Mouse (Mus musculus) liver, adult 2 months (tissue): ENCODE results near the gene Cops6. TPM values are rescaled to one million over a fixed set of nuclear protein-coding genes. Genes with fewer than 3 reads are reported as not detected.

ENCODE experiments used
- DNase-seq: peaks from one replicate; pipeline ENCODE4 v3.0.0-alpha.2; 2011; ENCODE audit warnings: low read depth, low spot score; ENCODE audit errors: extremely low read depth
- H3K27ac ChIP-seq: fragments of 200-500 bp; replicated peaks from 2 replicates; pipeline ENCODE4 v1.5.1; 2012; ENCODE audit warnings: low read depth, mild to moderate bottlenecking, control low read depth, inconsistent platforms, low read length; ENCODE audit not compliant: insufficient read depth
- H3K27me3 ChIP-seq: fragments of 200-500 bp; 2 replicates; pipeline ENCODE4 v1.6.1; 2012; ENCODE audit warnings: mild to moderate bottlenecking, moderate library complexity, low read length, inconsistent platforms; ENCODE audit not compliant: control insufficient read depth, insufficient read depth
- H3K36me3 ChIP-seq: fragments of 200-500 bp; 2 replicates; pipeline ENCODE4 v1.6.1; 2012; ENCODE audit warnings: low read length, inconsistent platforms; ENCODE audit not compliant: control insufficient read depth, insufficient read depth
- H3K4me1 ChIP-seq: fragments of 200-500 bp; 2 replicates; pipeline ENCODE4 v1.6.1; 2011; ENCODE audit warnings: low read length; ENCODE audit not compliant: control insufficient read depth, insufficient read depth
- H3K4me3 ChIP-seq: fragments of 200-500 bp; 2 replicates; pipeline ENCODE4 v1.5.1; 2011; ENCODE audit warnings: low read depth, mild to moderate bottlenecking, control low read depth, low read length, moderate library complexity; ENCODE audit not compliant: insufficient read depth
- H3K79me2 ChIP-seq: fragments of 200-500 bp; 2 replicates; pipeline ENCODE4 v1.6.1; 2012; ENCODE audit warnings: inconsistent platforms, mild to moderate bottlenecking, low read length, moderate library complexity; ENCODE audit not compliant: control insufficient read depth, insufficient read depth
- H3K9ac ChIP-seq: fragments of 200-500 bp; 2 replicates; pipeline ENCODE4 v1.6.1; 2012; ENCODE audit warnings: low read depth, mild to moderate bottlenecking, control low read depth, inconsistent platforms, low read length
- CTCF ChIP-seq: fragments of 200-500 bp; IDR thresholded peaks from 2 replicates; pipeline ENCODE4 v1.5.1; 2011; ENCODE audit warnings: low read depth, low read length, control low read depth
- POLR2A ChIP-seq: fragments of 200-500 bp; IDR thresholded peaks from 2 replicates; pipeline ENCODE4 v1.6.1; 2011; ENCODE audit warnings: low read length, control low read depth; ENCODE audit not compliant: insufficient read depth; ENCODE audit errors: extremely low read depth
- WGBS: fragments of 180-500 bp; shearing (Covaris S2); methylation state at CpG from one replicate; pipeline ENCODE4 v1.1.7; 2018; 5-methylcytosine and 5-hydroxymethylcytosine counted together
- polyA plus RNA-seq: library from polyadenylated mRNA; depleted of rRNA; stranded (reverse); fragments of >200 nt; gene quantifications from 2 replicates; pipeline ENCODE4 v1.2.3, GENCODE M21; 2012
- total RNA-seq: library from RNA; depleted of rRNA; stranded (reverse); fragments of >200 nt; gene quantifications from 2 replicates; pipeline ENCODE4 v1.2.3, GENCODE M21; 2014

The Cops6 gene
- total and polyA plus RNA-seq, 2 experiments, result 61.9 to 109 TPM

DNA sequence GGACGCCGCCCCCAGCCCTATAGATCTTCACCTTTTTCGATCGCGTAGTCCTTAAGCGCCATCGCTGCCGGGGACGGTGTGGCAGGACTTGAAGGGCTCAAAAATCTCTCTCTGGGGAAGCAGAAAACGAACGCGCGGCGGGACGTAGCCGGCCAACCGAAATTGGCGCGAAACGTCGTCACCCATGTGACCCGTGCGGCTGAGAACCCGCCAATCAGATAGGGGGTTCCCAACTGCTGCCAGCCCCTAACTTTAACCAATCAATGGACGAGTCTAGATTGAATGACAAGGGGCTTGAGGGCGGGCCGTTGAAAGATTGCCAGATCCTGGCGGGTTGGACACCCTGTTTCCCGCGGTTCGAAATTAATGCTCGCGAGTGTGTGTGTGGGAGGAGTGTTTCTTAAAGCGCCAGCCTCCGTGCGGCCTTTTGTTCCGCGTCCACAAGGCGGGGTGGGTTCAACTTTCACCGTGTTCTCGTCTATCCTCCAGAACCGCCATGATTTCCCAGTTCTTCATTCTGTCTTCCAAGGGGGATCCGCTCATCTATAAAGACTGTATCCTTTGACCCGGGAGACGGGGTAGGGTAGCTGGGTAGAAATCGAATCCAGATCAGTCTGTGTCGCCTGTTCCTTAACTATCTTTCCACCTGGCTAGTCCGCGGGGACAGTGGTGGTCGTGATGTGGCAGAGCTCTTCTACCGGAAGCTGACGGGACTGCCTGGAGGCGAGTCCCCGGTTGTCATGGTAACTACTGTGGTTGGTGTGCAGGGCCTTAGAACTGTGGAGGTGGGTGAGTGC lies 11.0 kb downstream of the Cops6 start, which contains the start of the genes Ap4m1 and Mcm7:
Ap4m1 (plus strand) TSS at position 308 of the 797 bp plus-strand sequence.
Mcm7 (minus strand) TSS at position 728 of the 797 bp plus-strand sequence.
- peaks cover 2% of the 10 kb centered on the region; the same call in 1 of the 2 replicates for H3K4me1 ChIP-seq
- no peaks in the 10 kb centered on the region for H3K27me3 ChIP-seq
- no peaks in the 10 kb centered on the region; the same call in 1 of the 2 replicates for H3K79me2 ChIP-seq
- DNase-seq, result peak; percentile 94
- TF ChIP-seq POLR2A (0 out of 2 replicates have a peak, but pooled peaks have one; percentile 15), CTCF (0 out of 2 replicates have a peak, but pooled peaks have one; percentile 3)
- H3K27ac ChIP-seq, result peak within 1 kb of the TSS; percentile 62
- peak within 1 kb of the TSS; percentile 60 for H3K9ac ChIP-seq
- WGBS, result under 1% methylated on average over 54 of the region's 54 CpGs
- H3K4me3 ChIP-seq, result peak within 1 kb of the TSS; percentile 61
- peaks cover under 1% of the 10 kb centered on the region; the same call in 1 of the 2 replicates for H3K36me3 ChIP-seq

- Histone ChIP-seq H3K27ac (no peak overlapping the region), H3K4me3 (no peak overlapping the region), H3K79me2 (no peaks in the 10 kb centered on the region; the same call in 1 of the 2 replicates), H3K9ac (no peak overlapping the region), H3K27me3 (no peaks in the 10 kb centered on the region), H3K4me1 (peaks cover 2% of the 10 kb centered on the region; the same call in 1 of the 2 replicates), H3K36me3 (peaks cover 10% of the 10 kb centered on the region)
- 76% methylated on average over 3 of the region's 3 CpGs for WGBS
- TF ChIP-seq CTCF (no peak), POLR2A (no peak)
- DNase-seq, result no peak
Observed at GRCm38 (mm10) chr5:138173217-138173616, 12.3 kb downstream of the Cops6 start.

- no peak for TF ChIP-seq CTCF
- peak; percentile 88 for TF ChIP-seq POLR2A
- Histone ChIP-seq H3K4me1 (peaks cover 5% of the 10 kb centered on the region), H3K9ac (peak within 1 kb of the TSS; percentile 87), H3K36me3 (no peaks in the 10 kb centered on the region), H3K4me3 (peak within 1 kb of the TSS; percentile 65), H3K27ac (peak within 1 kb of the TSS; percentile 91), H3K79me2 (no peaks in the 10 kb centered on the region), H3K27me3 (no peaks in the 10 kb centered on the region)
- peak; percentile 85 for DNase-seq
- under 1% methylated on average over 31 of the region's 31 CpGs for WGBS
Observed at GRCm38 (mm10) chr5:138186950-138187638, 26.2 kb downstream of the Cops6 start, which contains the start of the genes Taf6 and Cnpy4. Taf6 (minus strand) TSS chr5:138187451. Cnpy4 (plus strand) TSS chr5:138187485.

DNA sequence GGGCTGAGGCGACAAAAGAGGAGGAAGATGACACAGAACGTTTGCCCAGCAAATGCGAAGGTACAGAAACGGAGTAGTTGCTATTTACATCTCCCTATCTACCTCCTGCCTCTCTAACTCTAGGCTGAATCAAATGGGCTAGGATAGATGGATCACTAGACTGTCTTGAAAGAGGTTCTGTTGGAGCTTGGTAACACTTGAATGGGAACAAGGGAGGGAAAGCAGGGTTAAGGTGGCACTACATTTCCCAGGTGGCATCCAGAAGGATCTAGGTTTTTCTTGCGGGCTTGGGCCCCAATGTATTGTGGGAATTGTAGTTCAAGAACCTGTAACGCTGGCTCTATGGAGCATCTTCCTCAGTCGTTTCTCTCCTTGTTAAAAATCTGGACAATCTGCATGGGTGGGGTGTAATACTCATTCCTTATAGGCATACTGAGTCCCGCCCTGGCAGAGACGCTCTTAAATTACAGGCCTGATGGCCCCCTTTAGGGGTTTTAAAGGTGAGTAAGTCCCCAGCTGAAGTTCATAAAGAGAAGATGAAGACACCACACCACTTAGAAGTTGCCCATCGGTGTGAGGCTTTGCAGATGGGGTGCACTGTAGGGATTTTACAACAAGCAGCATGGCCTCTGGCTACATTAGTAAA lies 26.9 kb downstream of the Cops6 start:
- no peaks in the 10 kb centered on the region for H3K27me3 ChIP-seq
- no peaks in the 10 kb centered on the region for H3K79me2 ChIP-seq
- TF ChIP-seq POLR2A (no peak), CTCF (no peak)
- H3K4me3 ChIP-seq, result peak overlapping the region; percentile 65
- DNase-seq, result peak; percentile 86
- H3K36me3 ChIP-seq, result no peaks in the 10 kb centered on the region
- 0% methylated on average over 10 of the region's 10 CpGs for WGBS
- H3K9ac ChIP-seq, result peak overlapping the region; percentile 87
- peaks cover 5% of the 10 kb centered on the region for H3K4me1 ChIP-seq
- H3K27ac ChIP-seq, result peak overlapping the region; percentile 91
